Mouse (Mus musculus) forebrain, embryonic 13.5 days (tissue): Measurements from ENCODE around the gene Stk19. TPM values are rescaled to one million over a fixed set of nuclear protein-coding genes. Genes with fewer than 3 reads are reported as not detected.
A peak's percentile ranks its signal among the peaks of the same experiment; 100 is the strongest.

Experiments
- ATAC-seq: fragments of 200-750 bp; cut with Nextera tagmentation; 2 replicates; pipeline ENCODE4 v1.8.0; 2017
- H3K27ac ChIP-seq: fragments of 300-500 bp; sonication (generic); 2 replicates; pipeline ENCODE4 v1.5.1; 2015; ENCODE audit warnings: inconsistent platforms, mild to moderate bottlenecking, moderate library complexity
- H3K27me3 ChIP-seq: fragments of 300-500 bp; sonication (generic); 2 replicates; pipeline ENCODE4 v1.6.1; 2015; ENCODE audit warnings: mild to moderate bottlenecking, inconsistent platforms
- H3K36me3 ChIP-seq: fragments of 300-500 bp; sonication (generic); 2 replicates; pipeline ENCODE4 v1.6.1; 2015; ENCODE audit warnings: mild to moderate bottlenecking, inconsistent platforms; ENCODE audit not compliant: poor library complexity, severe bottlenecking
- H3K4me1 ChIP-seq: fragments of 300-500 bp; sonication (generic); 2 replicates; pipeline ENCODE4 v1.6.1; 2015; ENCODE audit warnings: inconsistent platforms
- H3K4me2 ChIP-seq: fragments of 300-500 bp; sonication (generic); 2 replicates; pipeline ENCODE4 v1.6.1; 2015; ENCODE audit warnings: inconsistent platforms, mild to moderate bottlenecking, moderate library complexity
- H3K4me3 ChIP-seq: fragments of 300-500 bp; sonication (generic); 2 replicates; pipeline ENCODE4 v1.5.1; 2015; ENCODE audit warnings: mild to moderate bottlenecking, inconsistent platforms
- H3K9ac ChIP-seq: fragments of 300-500 bp; sonication (generic); 2 replicates; pipeline ENCODE4 v1.6.1; 2015; ENCODE audit warnings: mild to moderate bottlenecking, inconsistent platforms
- H3K9me3 ChIP-seq: fragments of 300-500 bp; sonication (generic); replicated peaks from 2 replicates; pipeline ENCODE4 v1.6.1; 2016; ENCODE audit warnings: inconsistent platforms
- WGBS: fragments of 180-500 bp; shearing (Covaris S2); methylation state at CpG from one replicate; pipeline ENCODE4 v1.1.7; 2015; 5-methylcytosine and 5-hydroxymethylcytosine counted together
- polyA plus RNA-seq: library from polyadenylated mRNA; unstranded; fragments of >200 nt; fragmentation: Nextera tagmentation; extraction: Ambion mirVana; gene quantifications from 2 replicates; pipeline ENCODE4 v1.2.1, GENCODE M21; 2015

Gene Stk19
- polyA plus RNA-seq, 1 experiment from 2014 or later: 36.6 TPM

- Histone ChIP-seq H3K4me2 (no peak overlapping the region), H3K9me3 (no peaks in the 10 kb centered on the region), H3K36me3 (peaks cover 44% of the 10 kb centered on the region), H3K4me3 (no peak overlapping the region), H3K4me1 (no peaks in the 10 kb centered on the region), H3K27ac (no peak overlapping the region), H3K9ac (no peak overlapping the region), H3K27me3 (0 out of 2 replicates have a peak, but pooled peaks cover 11% of the 10 kb centered on the region)
- ATAC-seq: no peak
- 83% methylated on average over 4 of the region's 4 CpGs for WGBS
Measured at GRCm38 (mm10) chr17:34858670-34859069, 21.9 kb upstream of the Stk19 start.

- no peak for ATAC-seq
- H3K4me1 ChIP-seq: peaks cover 11% of the 10 kb centered on the region
- peaks cover 59% of the 10 kb centered on the region for H3K36me3 ChIP-seq
- H3K27me3 ChIP-seq: no peaks in the 10 kb centered on the region
- no peak overlapping the region for H3K27ac ChIP-seq
- no peaks in the 10 kb centered on the region for H3K9me3 ChIP-seq
- WGBS: 39% methylated on average over 3 of the region's 3 CpGs
- H3K9ac ChIP-seq: no peak overlapping the region
- no peak overlapping the region for H3K4me2 ChIP-seq
- H3K4me3 ChIP-seq: no peak overlapping the region
Measured at GRCm38 (mm10) chr17:34855825-34856224, 19.1 kb upstream of the Stk19 start.

- Histone ChIP-seq H3K9me3 (no peaks in the 10 kb centered on the region), H3K4me3 (no peak overlapping the region), H3K4me2 (no peak overlapping the region), H3K36me3 (peaks cover 59% of the 10 kb centered on the region), H3K9ac (no peak overlapping the region), H3K27me3 (no peaks in the 10 kb centered on the region), H3K4me1 (peaks cover 15% of the 10 kb centered on the region), H3K27ac (no peak overlapping the region)
- ATAC-seq: no peak
- WGBS: 77% methylated on average over 3 of the region's 3 CpGs
Measured at GRCm38 (mm10) chr17:34854761-34855160, 18.0 kb upstream of the Stk19 start.

- WGBS: 84% methylated on average over 8 of the region's 8 CpGs
- Histone ChIP-seq H3K36me3 (peaks cover 59% of the 10 kb centered on the region), H3K27ac (no peak overlapping the region), H3K9me3 (no peaks in the 10 kb centered on the region), H3K4me2 (no peak overlapping the region), H3K27me3 (no peaks in the 10 kb centered on the region), H3K9ac (no peak overlapping the region), H3K4me1 (peaks cover 23% of the 10 kb centered on the region), H3K4me3 (no peak overlapping the region)
- ATAC-seq: no peak
Measured at GRCm38 (mm10) chr17:34853511-34853910, 16.8 kb upstream of the Stk19 start.

- no peaks in the 10 kb centered on the region for H3K9me3 ChIP-seq
- H3K27ac ChIP-seq: peak overlapping the region; percentile 6; the same call in 1 of the 2 replicates
- H3K27me3 ChIP-seq: no peaks in the 10 kb centered on the region
- peak overlapping the region; percentile 85 for H3K9ac ChIP-seq
- H3K4me1 ChIP-seq: peaks cover 23% of the 10 kb centered on the region
- no peak; the same call in 1 of the 2 replicates for ATAC-seq
- peak overlapping the region; percentile 81 for H3K4me3 ChIP-seq
- 1% methylated on average over 25 of the region's 25 CpGs for WGBS
- peak overlapping the region; percentile 96 for H3K4me2 ChIP-seq
- peaks cover 61% of the 10 kb centered on the region for H3K36me3 ChIP-seq
Measured at GRCm38 (mm10) chr17:34850517-34851125, 13.9 kb upstream of the Stk19 start.

GRCm38 (mm10) chr17:34849722-34850516 lies 13.2 kb upstream of the Stk19 start, which contains the start of the genes Skiv2l and Nelfe:
Gene Skiv2l, minus strand, starts transcription at chr17:34850210.
Gene Nelfe, plus strand, starts transcription at chr17:34850391.
- peak; percentile 98 for ATAC-seq
- H3K9me3 ChIP-seq: no peaks in the 10 kb centered on the region
- H3K27me3 ChIP-seq: no peaks in the 10 kb centered on the region
- H3K27ac ChIP-seq: peak within 1 kb of the TSS; percentile 6; the same call in 1 of the 2 replicates
- H3K4me3 ChIP-seq: peak within 1 kb of the TSS; percentile 81
- H3K4me1 ChIP-seq: peaks cover 23% of the 10 kb centered on the region
- H3K4me2 ChIP-seq: peak within 1 kb of the TSS; percentile 96
- H3K36me3 ChIP-seq: peaks cover 61% of the 10 kb centered on the region
- under 1% methylated on average over 54 of the region's 65 CpGs for WGBS
- peak within 1 kb of the TSS; percentile 85 for H3K9ac ChIP-seq

- no peak overlapping the region for H3K27ac ChIP-seq
- no peaks in the 10 kb centered on the region for H3K9me3 ChIP-seq
- peaks cover 61% of the 10 kb centered on the region for H3K36me3 ChIP-seq
- H3K4me2 ChIP-seq: no peak overlapping the region
- H3K4me1 ChIP-seq: peaks cover 23% of the 10 kb centered on the region
- H3K4me3 ChIP-seq: no peak overlapping the region
- no peak for ATAC-seq
- H3K27me3 ChIP-seq: no peaks in the 10 kb centered on the region
- no peak overlapping the region; the same call in 1 of the 2 replicates for H3K9ac ChIP-seq
- 91% methylated on average over 7 of the region's 7 CpGs for WGBS
Measured at GRCm38 (mm10) chr17:34847615-34848014, 10.9 kb upstream of the Stk19 start.

- Histone ChIP-seq H3K27ac (no peak overlapping the region), H3K4me2 (no peak overlapping the region), H3K36me3 (peaks cover 61% of the 10 kb centered on the region), H3K27me3 (no peaks in the 10 kb centered on the region), H3K9ac (no peak overlapping the region), H3K4me3 (no peak overlapping the region), H3K9me3 (no peaks in the 10 kb centered on the region), H3K4me1 (peaks cover 23% of the 10 kb centered on the region)
- no peak for ATAC-seq
- WGBS: 92% methylated on average over 6 of the region's 6 CpGs
Measured at GRCm38 (mm10) chr17:34847192-34847591, 10.4 kb upstream of the Stk19 start.

- 98% methylated on average over 12 of the region's 13 CpGs for WGBS
Measured at GRCm38 (mm10) chr17:34844884-34845283, 8.1 kb upstream of the Stk19 start.

GRCm38 (mm10) chr17:34840736-34841307 lies 4.1 kb upstream of the Stk19 start:
- no peaks in the 10 kb centered on the region for H3K9me3 ChIP-seq
- peaks cover 74% of the 10 kb centered on the region for H3K36me3 ChIP-seq
- ATAC-seq: no peak
- H3K4me1 ChIP-seq: peaks cover 22% of the 10 kb centered on the region
- 86% methylated on average over 6 of the region's 6 CpGs for WGBS
- no peak overlapping the region for H3K4me2 ChIP-seq
- H3K27me3 ChIP-seq: no peaks in the 10 kb centered on the region
- no peak overlapping the region for H3K9ac ChIP-seq
- H3K4me3 ChIP-seq: no peak overlapping the region
- no peak overlapping the region for H3K27ac ChIP-seq

More at GRCm38 (mm10) chr17:34844884-34845283, 8.1 kb upstream of the Stk19 start:
- no peak overlapping the region for H3K9ac ChIP-seq
- peaks cover 84% of the 10 kb centered on the region for H3K36me3 ChIP-seq
- H3K27ac ChIP-seq: no peak overlapping the region
- H3K27me3 ChIP-seq: no peaks in the 10 kb centered on the region
- ATAC-seq: no peak
- H3K4me3 ChIP-seq: no peak overlapping the region
- H3K4me2 ChIP-seq: no peak overlapping the region
- no peaks in the 10 kb centered on the region for H3K9me3 ChIP-seq
- H3K4me1 ChIP-seq: peaks cover 9% of the 10 kb centered on the region

- H3K27ac ChIP-seq: no peak overlapping the region
- H3K4me3 ChIP-seq: 0 out of 2 replicates have a peak overlapping the region, but pooled peaks have one; percentile 7
- ATAC-seq: no peak
- 0 out of 2 replicates have a peak overlapping the region, but pooled peaks have one; percentile 21 for H3K9ac ChIP-seq
- H3K27me3 ChIP-seq: no peaks in the 10 kb centered on the region
- 89% methylated on average over 7 of the region's 7 CpGs for WGBS
- peaks cover 28% of the 10 kb centered on the region for H3K4me1 ChIP-seq
- H3K36me3 ChIP-seq: peaks cover 62% of the 10 kb centered on the region
- peak overlapping the region; percentile 22; the same call in 1 of the 2 replicates for H3K4me2 ChIP-seq
- H3K9me3 ChIP-seq: no peaks in the 10 kb centered on the region
Measured at GRCm38 (mm10) chr17:34838785-34839184, 2.0 kb upstream of the Stk19 start.
